Mouse (Mus musculus) neural tube, embryonic 14.5 days (tissue): Measurements from ENCODE around the gene Nol12. TPM values are rescaled to one million over a fixed set of nuclear protein-coding genes. Genes with fewer than 3 reads are reported as not detected.

ENCODE experiments used
- ATAC-seq: fragments of 200-750 bp; cut with Nextera tagmentation; 2 replicates; pipeline ENCODE4 v1.8.0; 2017; ENCODE audit warnings: low read depth, mild to moderate bottlenecking, moderate TSS enrichment, moderate library complexity
- H3K27ac ChIP-seq: fragments of 300-500 bp; sonication (generic); 2 replicates; pipeline ENCODE4 v1.5.1; 2014; ENCODE audit warnings: low read depth, mild to moderate bottlenecking, control low read depth, low read length, moderate library complexity, mixed read lengths
- H3K27me3 ChIP-seq: fragments of 300-500 bp; sonication (generic); 2 replicates; pipeline ENCODE4 v1.6.1; 2014; ENCODE audit warnings: low read length; ENCODE audit not compliant: control insufficient read depth, insufficient read depth
- H3K36me3 ChIP-seq: fragments of 300-500 bp; sonication (generic); 2 replicates; pipeline ENCODE4 v1.6.1; 2014; ENCODE audit warnings: low read length, mixed read lengths; ENCODE audit not compliant: control insufficient read depth, insufficient read depth
- H3K4me1 ChIP-seq: fragments of 300-500 bp; sonication (generic); 2 replicates; pipeline ENCODE4 v1.6.1; 2014; ENCODE audit warnings: low read length; ENCODE audit not compliant: control insufficient read depth, insufficient read depth
- H3K4me2 ChIP-seq: fragments of 300-500 bp; sonication (generic); 2 replicates; pipeline ENCODE4 v1.6.1; 2014; ENCODE audit warnings: mild to moderate bottlenecking, low read depth, low read length, control low read depth
- H3K4me3 ChIP-seq: fragments of 300-500 bp; sonication (generic); 2 replicates; pipeline ENCODE4 v1.5.1; 2014; ENCODE audit warnings: low read depth, low read length, control low read depth, mixed read lengths
- H3K9ac ChIP-seq: fragments of 300-500 bp; sonication (generic); replicated peaks from 2 replicates; pipeline ENCODE4 v1.6.1; 2014; ENCODE audit warnings: low read depth, mild to moderate bottlenecking, control low read depth, low read length, mixed read lengths
- H3K9me3 ChIP-seq: fragments of 300-500 bp; sonication (generic); 2 replicates; pipeline ENCODE4 v1.6.1; 2016; ENCODE audit warnings: low read length; ENCODE audit not compliant: control insufficient read depth
- WGBS: fragments of 180-500 bp; shearing (Covaris S2); extraction: QIAGEN DNeasy Blood & Tissue Kit; methylation state at CpG from one replicate; pipeline ENCODE4 v1.1.7; 2014; 5-methylcytosine and 5-hydroxymethylcytosine counted together
- polyA plus RNA-seq: library from polyadenylated mRNA; unstranded; fragments of >200 nt; fragmentation: Nextera tagmentation; extraction: Ambion mirVana; gene quantifications from 2 replicates; pipeline ENCODE4 v1.2.1, GENCODE M21; 2014

The Nol12 gene
- polyA plus RNA-seq, 1 experiment from 2014 or later, result 66.0 TPM

DNA sequence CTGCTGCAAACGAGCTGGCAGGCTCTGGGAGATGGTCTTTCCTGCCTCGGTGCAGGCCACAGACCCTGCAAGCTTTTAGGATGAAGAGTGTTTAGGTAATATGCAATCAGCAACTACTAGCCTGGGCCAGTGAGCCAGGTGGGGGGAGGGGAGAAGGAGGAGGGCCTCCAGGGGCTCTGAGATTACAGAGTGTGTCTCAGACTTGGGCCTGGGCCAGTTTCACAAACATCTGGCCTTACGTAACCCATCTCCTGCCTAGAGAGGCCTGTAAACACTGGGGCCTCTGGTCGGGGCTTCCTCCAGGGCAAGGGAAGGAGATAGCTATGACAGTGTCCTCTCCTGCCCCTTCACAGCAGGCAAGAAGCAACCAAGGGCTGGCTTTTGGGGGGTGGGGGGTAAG is 44.1 kb downstream of the Nol12 start:
- Histone ChIP-seq H3K27ac (no peak overlapping the region), H3K27me3 (no peaks in the 10 kb centered on the region), H3K4me3 (no peak overlapping the region), H3K4me2 (no peak overlapping the region), H3K36me3 (no peaks in the 10 kb centered on the region), H3K9me3 (no peaks in the 10 kb centered on the region), H3K9ac (no peak overlapping the region), H3K4me1 (0 out of 2 replicates have a peak, but pooled peaks cover 14% of the 10 kb centered on the region)
- 37% methylated on average over 4 of the region's 4 CpGs for WGBS
- ATAC-seq, result no peak; the same call in 1 of the 2 replicates

DNA sequence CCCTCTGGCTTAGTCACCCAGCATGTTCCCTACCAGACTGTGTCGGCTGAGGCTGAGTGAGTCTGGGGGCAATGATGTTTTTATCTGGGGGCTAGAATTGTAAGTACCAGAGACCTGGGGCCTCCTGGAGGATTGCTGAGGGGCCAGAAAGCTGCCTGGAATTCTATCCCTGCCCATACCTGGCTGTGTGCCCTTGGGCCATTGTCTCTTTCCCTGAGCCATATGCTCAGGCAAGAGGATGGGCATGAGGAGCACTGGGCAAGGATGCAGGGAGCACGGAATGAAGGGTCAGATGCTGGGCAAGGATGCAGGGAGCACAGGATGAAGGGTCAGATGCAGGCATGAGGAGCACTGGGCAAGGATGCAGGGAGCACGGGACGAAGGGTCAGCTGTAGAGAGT is 45.4 kb downstream of the Nol12 start:
- Histone ChIP-seq H3K27ac (no peak overlapping the region), H3K9me3 (no peaks in the 10 kb centered on the region), H3K27me3 (no peaks in the 10 kb centered on the region), H3K4me3 (no peak overlapping the region), H3K4me2 (no peak overlapping the region), H3K36me3 (no peaks in the 10 kb centered on the region), H3K9ac (no peak overlapping the region), H3K4me1 (0 out of 2 replicates have a peak, but pooled peaks cover 16% of the 10 kb centered on the region)
- WGBS, result 88% methylated on average over 4 of the region's 4 CpGs
- no peak for ATAC-seq

DNA sequence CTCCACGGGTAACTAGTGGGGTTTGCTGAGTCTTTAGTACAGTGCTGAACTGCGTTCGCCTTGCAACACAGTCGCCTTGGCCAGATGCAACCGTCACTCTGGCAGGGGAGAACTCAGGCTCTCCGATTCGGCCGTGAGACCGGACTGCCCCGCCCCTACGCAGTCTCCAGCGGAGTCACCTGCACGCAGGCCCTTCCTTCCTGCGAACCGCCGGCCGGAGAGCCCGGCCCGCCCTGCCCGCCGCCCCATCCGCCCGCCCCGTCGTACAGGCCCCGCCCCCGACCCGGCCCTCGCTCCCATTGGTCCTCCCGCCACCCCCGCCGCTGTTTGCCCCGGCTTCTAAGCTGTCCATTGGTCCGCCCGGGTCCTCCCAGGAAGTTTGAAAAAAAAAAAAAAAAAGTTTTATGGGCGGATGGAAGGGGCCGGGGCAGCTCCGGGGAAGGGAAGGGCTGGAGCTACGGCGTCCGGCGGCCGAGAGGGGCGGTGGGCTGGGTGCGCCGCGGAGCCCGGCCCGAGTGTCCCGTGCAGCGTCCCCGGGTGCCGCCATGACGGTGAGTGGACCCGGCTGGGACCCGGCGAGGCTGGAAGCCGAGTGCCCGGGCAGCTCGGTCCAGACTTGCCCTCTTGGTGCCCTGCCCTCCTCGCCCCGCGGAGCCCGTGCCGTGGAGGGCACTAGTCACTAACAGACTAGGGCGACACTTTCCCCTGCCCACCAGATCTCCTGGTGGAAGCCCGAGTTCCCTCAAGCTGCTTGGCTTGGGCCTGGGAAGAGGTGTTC is 48.1 kb downstream of the Nol12 start:
- Histone ChIP-seq H3K27me3 (no peaks in the 10 kb centered on the region), H3K4me1 (peaks cover 20% of the 10 kb centered on the region), H3K36me3 (no peaks in the 10 kb centered on the region), H3K9me3 (no peaks in the 10 kb centered on the region), H3K4me2 (peak overlapping the region; percentile 64), H3K9ac (peak overlapping the region; percentile 42; the same call in 1 of the 2 replicates), H3K27ac (peak overlapping the region; percentile 70), H3K4me3 (peak overlapping the region; percentile 47)
- ATAC-seq, result peak; percentile 82
- WGBS, result 1% methylated on average over 56 of the region's 67 CpGs

DNA sequence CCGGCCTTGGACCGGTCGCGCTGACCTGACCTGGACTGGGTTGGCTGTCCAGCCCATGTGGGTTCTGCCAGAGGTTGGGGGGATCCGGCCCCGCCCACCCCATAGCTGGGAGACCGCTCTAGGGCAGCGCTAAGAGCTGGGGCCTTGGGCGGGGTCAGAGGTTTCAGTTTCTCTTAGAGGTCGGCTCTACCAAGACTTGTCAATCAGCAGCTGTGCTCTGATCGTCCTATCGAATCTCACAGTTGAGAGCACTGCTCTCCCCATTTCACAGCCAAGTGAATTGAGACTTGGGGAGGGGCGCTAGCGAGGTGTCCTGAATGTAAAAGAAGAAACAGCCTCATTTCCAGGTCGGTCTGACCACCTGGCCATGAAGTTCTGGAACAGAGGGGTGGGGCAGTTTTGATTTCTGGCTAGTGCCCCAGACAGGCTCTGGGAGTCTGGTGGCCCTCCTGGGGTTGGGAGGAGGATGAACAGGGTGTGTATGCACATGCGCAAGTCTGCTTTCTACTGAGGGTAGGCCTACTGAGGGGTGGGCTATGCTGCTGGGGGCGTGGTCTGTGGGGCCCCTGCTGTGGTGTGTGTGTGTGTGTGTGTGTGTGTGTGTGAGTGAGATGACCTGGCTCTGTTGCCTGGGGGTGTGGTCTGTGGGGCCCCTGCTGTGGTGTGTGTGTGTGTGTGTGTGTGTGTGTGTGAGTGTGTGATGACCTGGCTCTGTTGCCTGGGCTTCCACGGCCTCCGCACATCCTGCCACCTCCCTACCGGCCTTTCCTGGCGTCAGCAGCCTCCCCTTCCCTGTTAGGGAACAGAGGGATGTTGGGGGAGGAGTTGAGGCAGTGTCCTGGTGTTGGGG is 48.9 kb downstream of the Nol12 start:
- under 1% methylated on average over 21 of the region's 21 CpGs for WGBS
- Histone ChIP-seq H3K4me2 (peak overlapping the region; percentile 64), H3K27ac (peak overlapping the region; percentile 70), H3K9me3 (no peaks in the 10 kb centered on the region), H3K27me3 (no peaks in the 10 kb centered on the region), H3K36me3 (no peaks in the 10 kb centered on the region), H3K9ac (peak overlapping the region; percentile 42; the same call in 1 of the 2 replicates), H3K4me1 (peaks cover 24% of the 10 kb centered on the region), H3K4me3 (peak overlapping the region; percentile 47)
- ATAC-seq, result peak; percentile 48

DNA sequence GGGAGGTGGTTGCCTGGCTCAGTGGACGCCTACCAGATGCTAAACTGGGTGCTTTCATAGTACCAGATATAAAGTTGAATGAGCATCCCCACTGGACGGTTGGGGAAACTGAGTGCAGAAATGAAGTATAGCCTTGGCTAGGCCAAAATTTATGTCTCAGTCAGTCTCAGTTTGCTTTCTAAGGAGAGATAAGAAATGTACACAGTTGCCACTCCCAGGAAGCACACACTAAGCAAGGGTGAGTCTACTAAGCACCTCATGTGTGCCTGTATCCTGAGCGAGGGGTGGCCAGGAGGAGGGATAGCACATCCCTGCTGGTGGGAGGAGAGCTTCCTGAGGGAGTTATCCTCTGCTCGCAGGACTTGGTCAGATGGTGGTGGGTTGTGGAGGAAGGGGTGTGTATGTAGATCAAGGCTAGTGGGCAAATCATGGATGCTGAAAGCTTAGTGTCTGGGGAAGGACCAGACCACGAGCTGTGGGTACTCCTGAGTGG is 49.6 kb downstream of the Nol12 start:
- Histone ChIP-seq H3K9ac (no peak overlapping the region), H3K4me1 (peaks cover 21% of the 10 kb centered on the region)

DNA sequence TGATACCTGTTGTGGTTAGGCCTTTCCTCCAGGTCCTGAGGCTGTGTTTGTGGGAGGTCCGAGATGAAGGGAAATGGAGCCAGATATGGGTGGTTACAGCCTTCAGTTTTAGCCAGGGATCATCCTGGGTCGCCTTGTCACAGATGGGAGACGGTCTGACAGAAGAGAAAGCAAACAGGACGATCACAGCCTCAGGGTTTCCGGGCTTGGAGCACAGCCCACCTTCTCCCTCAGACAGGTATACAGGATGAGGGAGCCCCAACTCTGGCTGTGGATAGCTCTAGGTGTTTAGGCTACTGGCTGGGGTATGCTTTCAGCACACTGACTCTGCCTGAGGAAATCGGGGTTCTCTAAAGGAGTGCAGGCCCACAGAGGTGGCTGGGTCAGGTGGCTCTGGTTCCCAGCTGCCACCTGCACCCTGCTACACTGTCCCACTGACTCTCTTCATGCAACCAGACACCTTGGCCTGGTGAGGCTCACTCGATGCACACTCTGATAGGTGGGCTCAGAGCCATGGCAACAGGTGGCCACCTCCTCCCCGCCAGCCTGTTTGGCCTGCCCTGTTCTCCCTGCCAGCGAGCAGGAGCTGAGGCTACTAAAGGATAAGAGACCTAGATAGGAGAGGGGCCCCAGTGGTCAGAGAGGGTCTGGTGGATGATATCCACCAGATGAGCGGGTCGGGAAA is 51.9 kb downstream of the Nol12 start:
- H3K4me2 ChIP-seq, result no peak overlapping the region
- WGBS, result 82% methylated on average over 11 of the region's 11 CpGs
- ATAC-seq, result no peak

More for the DNA sequence above, 49.6 kb downstream of the Nol12 start:
- no peak for ATAC-seq
- Histone ChIP-seq H3K27ac (no peak overlapping the region), H3K27me3 (no peaks in the 10 kb centered on the region), H3K4me2 (peak overlapping the region; percentile 64; the same call in 1 of the 2 replicates), H3K36me3 (no peaks in the 10 kb centered on the region), H3K9me3 (no peaks in the 10 kb centered on the region), H3K4me3 (no peak overlapping the region)
- 43% methylated on average over 5 of the region's 5 CpGs for WGBS

DNA sequence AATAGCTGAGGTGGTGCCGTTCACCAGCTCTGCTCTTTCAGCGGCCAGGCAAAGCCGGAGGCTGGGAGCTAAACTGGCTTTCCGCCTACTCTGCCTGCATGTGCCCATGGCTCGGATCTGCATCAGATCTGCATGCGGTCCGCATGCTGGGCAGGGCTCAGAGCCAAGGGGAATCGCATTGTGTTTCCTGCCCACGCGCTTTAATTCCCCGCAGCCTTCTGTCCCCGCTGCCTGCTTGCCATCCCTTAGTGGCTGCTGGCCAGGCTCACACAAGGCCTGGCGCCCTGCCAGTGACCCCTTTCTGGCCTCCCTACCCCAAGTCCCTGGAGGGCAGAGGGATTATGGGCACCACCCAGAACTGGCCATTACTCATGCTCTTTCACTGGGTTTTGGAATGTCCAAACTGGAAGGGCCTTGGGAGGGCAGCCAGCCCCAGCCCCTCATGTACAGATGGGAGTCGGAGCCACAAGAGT is 53.8 kb downstream of the Nol12 start:
- no peak overlapping the region for H3K27ac ChIP-seq
- no peak overlapping the region for H3K4me3 ChIP-seq
- ATAC-seq, result peak; percentile 77
- 46% methylated on average over 14 of the region's 14 CpGs for WGBS
- H3K9me3 ChIP-seq, result no peaks in the 10 kb centered on the region
- H3K36me3 ChIP-seq, result peaks cover 25% of the 10 kb centered on the region
- H3K9ac ChIP-seq, result no peak overlapping the region
- H3K4me1 ChIP-seq, result peaks cover 16% of the 10 kb centered on the region
- H3K27me3 ChIP-seq, result no peaks in the 10 kb centered on the region
- H3K4me2 ChIP-seq, result no peak overlapping the region

More for the DNA sequence above, 51.9 kb downstream of the Nol12 start:
- Histone ChIP-seq H3K9ac (no peak overlapping the region), H3K4me3 (no peak overlapping the region), H3K27ac (no peak overlapping the region), H3K4me1 (peaks cover 21% of the 10 kb centered on the region), H3K9me3 (no peaks in the 10 kb centered on the region), H3K36me3 (peaks cover 12% of the 10 kb centered on the region; the same call in 1 of the 2 replicates), H3K27me3 (no peaks in the 10 kb centered on the region)

DNA sequence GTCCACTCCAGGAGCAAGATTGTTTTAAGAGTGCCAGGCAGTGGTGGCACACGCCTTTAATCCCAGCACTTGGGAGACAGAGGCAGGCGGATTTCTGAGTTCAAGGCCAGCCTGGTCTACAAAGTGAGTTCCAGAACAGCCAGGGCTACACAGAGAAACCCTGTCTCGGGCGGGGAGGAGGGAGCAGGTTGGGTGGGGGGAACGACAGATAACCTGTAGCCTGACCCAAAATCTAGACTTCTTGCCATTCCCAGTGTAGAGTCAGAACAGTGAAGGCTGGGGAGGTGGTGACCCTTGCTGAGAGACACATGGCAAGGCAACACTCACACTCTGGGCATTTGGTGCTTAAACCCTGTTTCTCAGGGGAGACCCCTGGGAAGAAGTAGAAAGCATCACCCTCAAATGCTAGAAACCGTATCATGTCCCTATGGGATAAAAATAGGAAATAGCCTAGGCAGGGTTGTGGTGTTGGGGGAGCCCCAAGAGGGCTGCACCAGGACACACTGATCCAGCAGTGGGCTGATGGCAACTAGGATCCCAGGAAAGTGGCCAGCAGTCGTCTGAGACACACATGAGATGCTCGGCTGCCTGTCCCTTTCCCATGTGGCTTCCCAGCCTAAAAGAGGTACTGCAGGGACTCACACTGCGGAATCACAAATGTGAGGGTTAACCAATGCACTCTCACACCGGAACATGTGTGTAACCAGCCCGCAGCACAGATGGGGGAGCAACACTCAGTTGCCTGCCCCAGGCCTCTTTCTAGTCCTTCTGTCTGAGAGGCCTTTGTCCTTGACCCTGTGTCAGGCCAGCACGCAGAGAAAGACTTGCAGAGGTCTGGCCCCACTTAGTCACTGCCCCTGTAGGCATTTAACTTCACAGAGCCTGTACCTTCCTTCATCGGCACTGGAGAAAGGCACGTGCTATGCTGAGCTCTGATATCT is 54.7 kb downstream of the Nol12 start:
- 90% methylated on average over 14 of the region's 14 CpGs for WGBS
- Histone ChIP-seq H3K9ac (no peak overlapping the region), H3K4me2 (no peak overlapping the region), H3K36me3 (peaks cover 34% of the 10 kb centered on the region), H3K27ac (no peak overlapping the region), H3K4me3 (no peak overlapping the region), H3K4me1 (peaks cover 11% of the 10 kb centered on the region), H3K9me3 (no peaks in the 10 kb centered on the region), H3K27me3 (no peaks in the 10 kb centered on the region)
- no peak for ATAC-seq
